Mouse (Mus musculus) erythroblast, embryonic 14.5 days (primary cell): ENCODE results near the gene Sar1b.

ENCODE experiments used
- GATA1 ChIP-seq: IDR thresholded peaks from 2 replicates; pipeline ENCODE4 v1.6.1; 2012; ENCODE audit warnings: low read length, inconsistent platforms, mixed read lengths
- TAL1 ChIP-seq: IDR thresholded peaks from 3 replicates; pipeline ENCODE4 v1.6.1; 2012; ENCODE audit warnings: low read length, inconsistent platforms, mixed read lengths

DNA sequence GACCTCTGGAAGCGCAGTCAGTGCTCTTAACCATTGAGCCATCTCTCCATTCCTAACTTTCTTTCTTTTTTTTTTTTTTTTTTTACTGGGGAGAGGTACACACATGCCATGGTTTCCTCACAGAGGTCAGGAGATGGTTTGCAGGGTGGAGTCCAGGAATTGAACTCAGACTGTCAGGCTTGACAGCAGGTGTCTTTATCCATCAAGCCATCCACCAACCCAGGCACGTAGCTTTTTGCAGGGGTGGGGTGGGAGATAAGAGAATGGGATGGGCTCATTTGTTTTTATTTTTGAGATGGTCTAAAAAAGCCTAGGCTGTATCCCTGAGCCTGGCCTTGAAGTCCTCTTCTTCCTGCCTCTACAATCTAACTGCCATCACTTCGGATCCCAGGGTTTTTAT lies 12.0 kb downstream of the Sar1b start:
- TF ChIP-seq TAL1 = no peak
- TF ChIP-seq GATA1 = no peak
